Mouse (Mus musculus): ENCODE data around the gene Rnf166.

Rnf166 gene

GRCm38 (mm10) chr8:122437708-122438331, 38.0 kb downstream of the Rnf166 start:
- DNase-seq, result no peak

GRCm38 (mm10) chr8:122436586-122437125, 39.2 kb downstream of the Rnf166 start:
- DNase-seq, result no peak

GRCm38 (mm10) chr8:122436146-122436545, 39.7 kb downstream of the Rnf166 start:
- DNase-seq, result no peak

- no peak for DNase-seq
Measured at GRCm38 (mm10) chr8:122435375-122435774, 40.5 kb downstream of the Rnf166 start.

- DNase-seq, result no peak
Measured at GRCm38 (mm10) chr8:122433269-122433905, 42.5 kb downstream of the Rnf166 start.

- peak; percentile 85 to 86 for DNase-seq
Measured at GRCm38 (mm10) chr8:122432443-122433268, 43.2 kb downstream of the Rnf166 start, which contains the start of gene Cyba. Cyba (minus strand) TSS chr8:122432930.

- DNase-seq, result peak; percentile 38 to 59
Measured at GRCm38 (mm10) chr8:122431694-122432442, 44.0 kb downstream of the Rnf166 start.

GRCm38 (mm10) chr8:122430646-122431045, 45.2 kb downstream of the Rnf166 start:
- peak; percentile 74 to 80 for DNase-seq

GRCm38 (mm10) chr8:122430058-122430636, 45.7 kb downstream of the Rnf166 start:
- DNase-seq, result peak; percentile 19 to 24

- DNase-seq, result no peak
Measured at GRCm38 (mm10) chr8:122428163-122428562, 47.7 kb downstream of the Rnf166 start.

GRCm38 (mm10) chr8:122427607-122428006, 48.3 kb downstream of the Rnf166 start:
- no peak for DNase-seq

GRCm38 (mm10) chr8:122426145-122426544, 49.7 kb downstream of the Rnf166 start:
- DNase-seq, result no peak

- DNase-seq, result peak; percentile 37 to 52
Measured at GRCm38 (mm10) chr8:122423659-122424058, 52.2 kb downstream of the Rnf166 start.

- DNase-seq, result no peak
Measured at GRCm38 (mm10) chr8:122423217-122423616, 52.6 kb downstream of the Rnf166 start.

- peak in 1 of 2 experiments; percentile 39 for DNase-seq
Measured at GRCm38 (mm10) chr8:122421376-122422070, 54.3 kb downstream of the Rnf166 start, which contains the start of gene Il17c. Il17c (plus strand) TSS chr8:122422020.

- no peak for DNase-seq
Measured at GRCm38 (mm10) chr8:122419881-122420555, 55.8 kb downstream of the Rnf166 start.
